Mouse (Mus musculus): ENCODE measurements around the gene Dyrk1a.

Dyrk1a gene

DNA sequence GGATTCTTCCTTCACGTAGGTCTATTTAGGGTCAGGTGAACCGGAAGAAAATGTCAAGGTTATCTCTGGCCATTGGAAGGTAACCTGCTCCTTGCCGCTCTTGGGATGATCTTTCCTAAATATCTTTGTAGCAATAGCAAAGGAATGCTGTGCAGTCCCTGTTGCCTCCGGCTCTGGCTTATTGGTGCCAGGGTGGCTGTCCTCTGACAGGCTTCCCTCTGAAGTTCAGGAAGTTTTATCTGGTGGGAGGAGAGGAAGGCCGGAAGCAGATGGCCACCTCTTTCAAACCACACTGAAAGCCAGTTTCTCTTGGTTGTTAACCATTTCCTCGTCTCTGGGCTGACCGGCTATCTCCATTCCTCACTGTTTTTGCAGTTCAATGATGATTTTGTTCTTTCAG lies 10.5 kb upstream of the Dyrk1a start:
- no peak for DNase-seq (ENCODE audit: low read depth, low spot score)

DNA sequence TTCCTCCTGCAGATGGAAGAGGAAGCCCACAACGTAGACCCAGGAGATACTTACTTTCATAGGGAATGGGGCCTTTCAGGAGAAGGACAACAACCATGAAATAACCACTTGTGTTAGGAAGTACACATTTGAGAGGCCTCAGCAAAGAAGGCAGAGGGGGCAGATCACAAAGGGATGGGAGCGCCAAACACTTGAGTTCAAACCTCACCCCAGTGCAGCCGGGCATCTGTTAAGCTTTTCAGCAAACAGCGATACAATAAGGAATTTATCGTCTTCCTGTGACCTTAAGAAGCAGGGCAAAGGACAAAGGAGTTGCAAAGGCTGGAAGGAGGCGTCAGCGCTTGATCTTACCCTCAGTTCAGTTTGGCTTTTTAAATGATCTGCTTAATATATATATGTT lies 10.0 kb upstream of the Dyrk1a start:
- DNase-seq (ENCODE audit: low read depth, low spot score) = no peak

DNA sequence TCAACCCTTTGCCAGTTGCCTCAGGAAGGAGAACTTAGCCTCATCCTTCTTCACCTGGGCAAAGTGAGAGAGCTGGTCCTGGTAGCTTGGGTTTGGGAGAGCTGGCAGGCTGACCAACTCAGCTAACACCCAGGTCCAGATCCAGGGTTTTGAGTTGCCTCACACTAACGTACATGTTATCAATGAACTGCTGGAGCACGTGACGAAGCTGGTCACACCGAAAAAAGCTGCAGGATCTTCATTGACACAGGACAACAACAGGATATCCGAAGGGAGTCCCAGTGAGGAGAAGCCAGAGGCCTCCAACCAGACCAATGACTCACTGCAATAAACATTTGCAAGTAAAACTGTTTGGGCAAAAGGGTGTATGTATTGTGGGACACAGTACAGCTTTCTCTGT lies 9.2 kb upstream of the Dyrk1a start:
- no peak for DNase-seq (ENCODE audit: low read depth, low spot score)

DNA sequence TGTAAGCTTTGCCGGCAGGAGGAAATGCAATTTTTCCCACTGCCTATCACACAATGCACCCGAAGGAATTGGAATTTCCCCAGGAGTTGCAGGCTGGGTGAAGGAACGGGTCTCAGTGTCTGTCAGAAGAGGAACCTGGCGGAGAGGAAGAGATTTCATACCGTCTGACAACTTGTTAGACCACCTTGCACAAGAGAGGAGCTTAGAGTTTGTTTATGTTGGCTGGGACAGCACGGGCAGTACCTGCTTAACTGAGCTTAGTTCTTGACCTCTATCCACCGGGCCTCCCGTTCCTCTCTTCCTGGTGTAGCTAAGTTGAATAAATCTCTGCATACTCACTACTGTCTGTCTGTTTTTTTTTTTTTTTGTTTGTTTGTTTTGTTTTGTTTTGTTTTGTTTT lies 3.7 kb upstream of the Dyrk1a start:
- DNase-seq (ENCODE audit: low read depth, low spot score) = no peak

DNA sequence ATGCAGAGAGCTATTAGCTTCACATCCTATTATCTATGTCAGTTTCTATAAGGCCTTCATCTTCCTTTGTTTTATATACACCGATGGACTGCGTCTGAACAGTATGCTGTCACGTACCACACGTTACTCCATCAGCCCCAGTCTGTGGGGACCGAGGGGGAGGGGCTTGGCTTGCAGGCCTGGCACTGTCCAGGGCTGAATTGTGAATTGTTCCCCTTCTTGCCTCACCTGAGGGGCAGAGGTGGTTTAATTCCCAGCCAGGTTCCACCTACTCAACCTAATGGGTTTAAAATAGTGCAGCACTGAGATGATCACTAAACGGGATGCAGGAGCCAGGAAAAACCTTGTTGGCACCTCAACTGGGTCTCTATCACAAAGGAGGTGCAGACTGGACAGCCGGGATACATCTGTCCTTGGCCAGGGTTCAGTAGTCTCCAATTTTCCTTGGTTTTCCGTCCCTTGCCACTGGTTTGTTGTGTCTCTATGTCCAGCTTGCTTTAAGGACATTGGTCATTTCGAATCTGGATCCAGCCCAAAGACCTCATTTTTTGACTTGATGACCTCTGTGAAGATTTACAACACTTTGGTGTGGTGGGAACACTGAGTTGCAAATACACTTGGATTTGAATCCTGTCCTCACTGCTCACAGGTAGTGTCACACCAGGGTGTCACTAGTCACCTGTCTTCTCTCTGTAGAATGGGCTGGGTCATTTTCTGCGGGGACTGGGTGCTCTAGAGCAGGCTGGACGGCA lies 2.8 kb upstream of the Dyrk1a start:
- no peak for DNase-seq (ENCODE audit: low read depth, low spot score)

DNA sequence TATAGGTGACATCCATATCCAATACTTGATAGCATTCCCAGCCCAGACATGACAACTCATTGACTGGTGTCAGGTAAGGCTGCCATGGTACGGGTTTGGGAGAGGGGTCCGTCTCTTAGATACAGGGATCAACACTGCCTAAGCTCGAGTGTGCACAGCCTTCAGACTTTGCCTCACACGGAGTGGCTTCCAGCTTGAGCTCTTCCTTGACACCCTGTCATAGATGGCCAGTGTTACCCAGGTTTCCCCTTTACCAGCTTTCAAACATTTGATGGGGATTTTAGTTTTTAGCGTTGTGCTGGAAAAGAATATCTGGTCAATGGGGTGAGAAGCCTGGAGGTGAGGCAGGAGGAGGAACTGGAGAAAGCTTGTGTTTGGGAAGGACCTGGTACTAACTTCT lies 2.1 kb upstream of the Dyrk1a start:
- DNase-seq (ENCODE audit: low read depth, low spot score) = no peak

DNA sequence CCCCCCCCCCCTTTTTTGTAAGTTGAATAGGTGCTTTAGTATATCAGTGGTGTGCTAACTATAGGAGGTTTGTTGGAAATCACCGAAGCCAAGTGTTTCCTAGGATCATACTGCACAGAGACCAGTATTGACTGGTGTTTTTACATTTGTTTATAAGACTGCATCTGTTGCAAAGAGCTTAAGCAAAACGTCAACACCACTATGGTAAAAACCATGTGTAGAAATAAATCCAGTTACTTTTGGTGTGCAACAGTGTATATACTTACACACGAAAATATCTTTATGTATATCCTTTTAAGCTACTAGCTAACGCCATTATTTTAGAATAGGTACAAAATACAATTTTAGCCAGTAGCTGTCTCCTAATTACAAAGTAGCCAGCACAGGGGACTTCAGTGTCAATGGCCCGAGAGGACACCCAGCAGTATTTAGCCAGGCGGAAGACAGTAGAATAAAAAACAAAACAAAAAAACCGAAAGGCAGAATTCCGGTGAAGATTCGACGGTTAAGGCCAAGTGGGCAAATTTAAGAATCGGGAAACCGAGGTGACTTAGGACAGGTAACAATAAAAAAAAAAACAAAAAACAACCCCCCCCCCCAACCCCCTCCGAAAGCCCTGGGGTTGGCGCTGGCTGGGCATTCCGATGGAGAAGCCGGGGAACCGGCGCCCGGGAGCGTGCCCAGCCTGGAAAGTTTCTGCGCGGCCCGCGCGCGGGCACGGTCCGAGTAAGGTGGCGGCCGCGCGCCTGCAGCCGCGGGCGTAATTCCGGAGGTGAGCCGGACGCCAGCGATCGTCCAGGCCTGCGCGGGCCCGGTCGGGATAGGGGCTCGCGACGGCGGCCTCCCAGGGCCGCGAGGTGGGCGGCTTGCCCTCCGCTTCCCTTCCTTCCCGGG lies 1.2 kb upstream of the Dyrk1a start:
- peak; percentile 67 for DNase-seq (ENCODE audit: low read depth, low spot score)

DNA sequence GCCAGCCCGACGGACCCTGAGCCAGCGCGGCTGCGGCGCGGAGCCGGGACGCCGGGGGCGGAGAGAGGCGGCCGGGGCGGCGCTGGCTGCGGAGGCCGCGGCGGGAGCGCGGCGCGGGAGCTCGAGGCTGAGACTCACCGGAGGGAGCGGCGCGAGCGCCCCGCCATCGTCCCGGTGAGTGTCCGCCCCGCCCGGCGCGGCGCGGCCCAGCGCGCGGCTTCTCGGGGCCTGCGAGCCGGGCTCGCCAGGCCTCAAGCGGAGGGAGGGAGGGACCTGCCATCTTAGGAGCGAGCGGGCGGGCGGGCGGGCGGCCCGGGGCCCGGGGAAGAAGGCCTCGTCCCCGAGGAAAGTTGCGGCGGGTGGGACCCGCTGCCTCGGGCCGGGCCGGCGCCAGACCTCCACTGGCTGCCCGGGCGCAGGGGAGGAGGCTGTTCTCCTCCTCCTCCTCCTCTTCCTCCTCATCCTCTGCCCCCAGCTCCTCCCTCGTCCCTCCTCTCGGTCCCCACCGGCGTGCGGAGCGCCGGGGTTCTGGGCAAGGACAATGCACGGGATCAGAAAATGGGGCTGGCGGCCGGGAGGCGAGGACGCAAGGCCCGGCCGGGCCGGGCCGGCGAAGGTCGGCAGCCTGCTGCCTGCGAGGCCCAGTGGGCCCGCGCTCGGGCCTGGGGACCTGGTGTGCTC lies 691 bp downstream of the Dyrk1a start:
- DNase-seq (ENCODE audit: low read depth, low spot score) = no peak

DNA sequence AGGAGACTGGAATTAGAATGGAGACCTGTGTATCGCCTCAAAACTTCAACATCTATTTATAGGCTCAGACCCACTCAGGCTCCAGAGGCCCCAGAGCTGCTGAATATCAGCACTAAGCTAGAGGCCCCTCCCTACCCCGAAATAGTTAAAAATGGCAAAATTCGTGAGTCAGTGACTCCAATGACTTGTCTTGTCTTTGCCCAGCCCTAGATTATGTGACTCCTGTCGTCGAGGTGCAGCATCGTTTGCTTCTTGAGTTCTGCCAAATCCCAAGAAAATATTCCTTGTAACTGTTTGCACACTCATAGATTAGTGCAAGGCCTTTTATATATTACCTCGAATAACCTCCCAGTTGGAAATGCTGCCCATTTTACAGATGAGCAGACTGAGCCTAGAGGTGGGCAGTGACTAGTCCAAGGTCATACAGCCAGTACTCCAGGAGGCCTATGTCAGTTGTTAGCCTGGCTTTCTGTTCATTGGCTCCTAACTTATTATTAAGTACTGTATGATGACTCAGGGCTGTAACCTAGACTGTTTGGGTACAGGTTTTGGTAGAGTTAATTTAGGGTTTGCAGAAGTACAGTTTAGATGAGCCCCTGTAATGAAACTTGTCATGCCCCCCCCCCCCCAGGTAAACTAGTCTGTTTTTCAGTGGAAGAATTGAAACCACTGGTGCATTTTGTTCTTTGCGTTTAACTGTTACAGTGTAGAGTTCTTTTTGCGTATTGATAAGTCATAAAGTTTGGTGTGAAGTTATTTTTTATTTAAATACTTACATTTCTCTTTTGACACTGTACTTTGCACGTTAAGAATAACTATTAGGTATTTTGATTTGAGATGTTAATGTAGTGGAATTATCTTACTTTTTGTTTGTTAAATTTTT lies 1.5 kb downstream of the Dyrk1a start:
- no peak for DNase-seq (ENCODE audit: low read depth, low spot score)

DNA sequence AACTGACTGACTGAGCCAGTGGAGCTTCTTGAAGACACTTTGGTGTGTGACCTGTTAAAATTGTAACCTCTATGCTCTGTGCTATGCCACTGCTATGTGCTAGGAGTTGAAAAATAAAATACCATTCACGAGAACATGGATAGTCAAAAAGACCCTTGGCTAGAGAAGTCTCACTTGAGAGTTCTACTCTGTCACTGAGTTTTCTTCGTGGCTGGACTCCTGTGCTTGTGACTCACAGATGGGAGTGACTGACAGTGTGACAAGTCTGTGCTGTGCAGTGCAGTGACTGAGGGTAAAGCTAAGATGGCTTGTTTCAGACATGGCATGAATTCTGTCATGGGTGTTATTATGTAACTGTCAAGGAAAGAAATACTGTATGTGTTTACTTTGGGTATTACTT lies 2.6 kb downstream of the Dyrk1a start:
- DNase-seq (ENCODE audit: low read depth, low spot score) = no peak

DNA sequence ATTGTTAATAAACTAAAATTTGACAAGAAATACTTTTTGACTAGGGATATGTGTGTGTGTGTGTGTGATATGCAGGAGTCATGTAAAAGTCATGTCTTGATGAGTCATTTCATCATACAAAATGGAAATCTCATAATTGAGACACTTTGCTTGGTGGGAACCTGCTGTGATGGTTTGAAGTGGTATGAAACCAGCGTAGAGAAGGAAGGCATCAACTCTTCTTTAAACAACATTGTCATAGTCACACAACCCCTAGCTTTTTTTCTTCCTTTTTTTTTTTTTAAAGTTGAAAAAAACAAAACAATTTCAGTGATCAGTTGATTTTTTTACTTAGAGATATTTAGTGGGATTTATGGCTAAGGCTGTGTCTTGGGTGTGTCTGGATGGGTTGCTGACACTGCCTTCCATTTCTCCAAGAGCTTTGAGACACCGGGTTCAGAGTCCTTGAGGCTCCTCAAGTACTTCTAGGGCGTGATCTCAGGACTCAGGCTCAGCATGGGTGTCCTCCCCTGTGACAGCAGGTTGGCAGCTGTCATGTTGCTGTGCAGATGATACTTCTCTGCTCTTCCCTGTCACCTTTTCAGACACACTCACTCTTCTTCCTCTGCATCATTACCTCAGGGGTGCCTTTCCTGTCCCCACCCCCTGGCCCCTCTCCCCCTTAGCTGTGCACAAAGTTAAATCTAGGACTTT lies 4.4 kb downstream of the Dyrk1a start:
- DNase-seq (ENCODE audit: low read depth, low spot score) = no peak

DNA sequence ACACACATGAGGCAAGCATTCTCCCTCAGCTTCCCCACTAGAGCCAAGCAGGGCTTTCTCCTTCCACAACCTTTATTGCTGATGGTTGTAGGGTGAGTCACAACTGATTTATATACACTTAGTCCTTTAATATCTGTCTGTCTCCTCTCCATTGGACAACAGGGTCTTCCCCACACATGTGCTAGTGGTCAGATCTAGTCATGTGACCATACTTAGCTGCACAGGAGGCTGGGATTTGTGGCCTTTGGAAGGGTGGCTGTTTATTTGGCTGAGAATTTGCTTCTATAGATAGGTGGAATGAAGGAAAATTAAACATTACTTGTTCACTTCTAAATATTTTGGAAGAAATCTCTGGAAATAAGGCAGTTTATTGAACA lies 4.9 kb downstream of the Dyrk1a start:
- DNase-seq (ENCODE audit: low read depth, low spot score) = no peak

DNA sequence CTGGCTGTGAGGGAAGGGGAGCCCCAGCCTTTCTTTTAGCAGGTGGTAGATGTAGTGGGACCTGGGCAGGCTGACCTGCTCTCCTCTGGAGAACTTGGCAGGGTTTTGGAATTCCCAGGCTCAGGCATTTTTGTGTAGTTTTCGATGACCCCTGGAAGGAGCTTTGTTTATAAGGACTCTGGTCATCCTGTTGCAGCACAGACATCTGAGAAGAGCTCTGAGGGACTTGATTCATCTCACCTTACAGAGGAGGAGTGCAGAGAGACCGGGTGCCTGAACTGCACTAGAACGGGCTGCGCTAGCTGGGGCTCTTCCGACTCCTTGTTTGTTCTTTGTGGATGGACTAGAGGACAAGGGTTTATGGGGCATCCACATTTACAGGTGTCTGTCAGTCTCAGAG lies 5.9 kb downstream of the Dyrk1a start:
- DNase-seq (ENCODE audit: low read depth, low spot score) = no peak

DNA sequence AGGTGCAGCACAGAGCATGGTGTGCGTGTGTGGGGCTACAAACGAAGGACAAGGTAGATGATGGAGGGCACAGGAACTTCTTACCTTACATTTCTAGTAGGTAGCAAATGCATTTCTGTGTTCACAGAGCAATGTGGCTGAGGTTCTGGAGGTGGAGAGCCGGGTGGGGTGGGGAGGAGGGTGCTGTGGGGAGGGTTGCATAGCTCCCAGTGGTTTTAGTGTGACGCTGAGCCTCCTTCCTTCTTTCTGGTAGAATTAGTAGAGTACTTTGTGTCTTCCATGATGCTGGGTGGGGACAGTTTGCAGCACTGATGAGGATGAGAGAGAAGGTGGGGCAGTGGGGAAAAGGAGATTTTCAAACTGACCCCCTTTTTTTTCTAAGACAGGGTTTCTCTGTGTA lies 9.5 kb downstream of the Dyrk1a start:
- no peak for DNase-seq (ENCODE audit: low read depth, low spot score)

DNA sequence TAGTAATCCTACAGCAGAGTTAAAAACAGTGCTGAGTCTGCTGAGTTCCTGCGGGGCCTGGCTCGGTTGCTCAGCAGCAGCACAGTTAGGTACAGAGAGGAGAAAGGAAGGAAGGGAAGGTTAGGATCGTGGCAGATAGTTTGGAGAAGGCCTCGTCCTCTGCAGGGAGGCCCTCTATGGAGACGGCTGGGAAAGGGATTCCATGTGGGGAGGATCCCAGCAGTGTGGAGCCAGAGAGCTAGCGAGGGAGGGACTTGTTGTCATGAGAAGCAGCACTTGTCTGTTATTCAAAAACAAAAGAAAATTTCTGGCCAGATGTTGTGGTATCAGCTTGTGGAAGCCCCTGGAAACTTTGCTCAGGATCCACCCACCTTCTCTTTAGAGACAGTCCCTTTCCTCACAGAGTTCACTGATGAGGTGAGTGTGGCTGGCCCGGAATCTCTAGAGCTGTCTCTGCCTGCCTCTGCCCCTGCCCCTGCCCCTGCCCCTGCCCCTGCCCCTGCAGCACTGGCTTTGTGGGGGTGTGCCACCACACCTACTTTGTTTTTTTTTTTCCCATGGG lies 11.1 kb downstream of the Dyrk1a start:
- no peak for DNase-seq (ENCODE audit: low read depth, low spot score)

DNA sequence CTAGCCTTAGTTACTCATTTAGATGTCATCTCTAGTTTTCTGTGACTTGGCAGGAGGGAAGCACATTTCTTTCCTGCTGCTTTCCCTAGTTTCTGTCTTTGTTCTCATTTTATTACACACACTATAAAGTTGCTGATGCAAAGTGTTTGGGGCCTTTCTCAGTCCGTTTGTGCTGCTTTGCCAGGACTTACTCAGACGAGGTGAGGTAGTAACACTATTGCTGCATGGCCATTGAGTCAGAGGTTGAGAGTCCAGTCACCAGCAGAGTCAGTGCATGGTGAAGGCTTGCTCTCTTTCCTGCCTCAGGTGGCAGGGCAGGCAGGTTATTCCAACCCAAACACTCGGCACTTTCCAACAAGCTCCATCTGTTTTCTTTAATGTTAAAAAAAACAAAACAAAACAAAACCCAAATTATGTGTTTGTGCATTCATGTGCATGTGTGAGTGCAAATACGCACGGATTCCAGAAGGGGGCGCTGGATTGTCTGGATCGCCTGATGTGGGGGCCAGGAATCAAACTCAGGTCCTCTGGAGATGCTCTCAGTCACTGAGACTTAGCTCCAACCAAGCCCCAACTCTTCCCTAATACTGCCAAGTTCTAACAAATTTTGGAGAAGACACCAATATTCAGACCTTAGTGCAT lies 16.7 kb downstream of the Dyrk1a start:
- DNase-seq (ENCODE audit: low read depth, low spot score) = no peak

DNA sequence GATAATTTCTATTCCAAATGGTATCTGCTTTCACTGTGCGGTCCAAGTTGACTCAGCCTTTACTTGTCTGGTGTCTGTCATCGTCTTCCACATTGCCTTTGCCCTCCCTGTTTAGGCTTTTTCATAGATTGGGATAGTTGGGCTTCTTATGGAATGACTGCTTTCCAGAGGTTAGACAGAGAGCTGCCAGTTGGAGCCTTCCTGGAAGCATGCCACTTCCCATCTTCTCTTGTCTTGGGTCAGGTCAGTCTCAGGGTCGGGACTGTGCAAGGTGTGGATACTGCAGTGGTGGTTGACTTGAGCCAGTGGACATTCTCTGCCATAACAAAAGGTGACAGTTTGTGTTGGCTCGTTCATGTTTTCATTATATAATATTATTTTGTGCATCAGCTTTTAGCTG lies 17.7 kb downstream of the Dyrk1a start:
- DNase-seq (ENCODE audit: low read depth, low spot score) = no peak

DNA sequence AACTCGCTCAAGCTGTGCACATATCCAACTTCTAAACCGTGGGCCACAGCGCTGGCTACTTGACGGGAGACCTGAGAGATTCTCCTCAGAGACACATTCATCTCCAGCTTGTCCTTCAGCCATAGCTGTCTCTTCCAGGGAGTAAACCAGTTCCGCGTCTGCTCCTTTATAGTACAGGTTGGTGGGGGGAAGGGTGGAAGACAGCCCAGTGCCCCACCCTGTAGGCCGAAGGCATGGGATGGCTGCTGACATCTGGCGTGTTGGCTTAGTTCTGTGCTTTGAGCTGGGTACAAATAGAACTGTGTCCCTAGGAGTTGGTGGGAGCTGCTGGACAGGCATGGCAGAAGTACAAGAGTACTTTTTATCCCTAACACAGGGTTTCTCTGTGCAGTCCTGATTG lies 18.4 kb downstream of the Dyrk1a start:
- no peak for DNase-seq (ENCODE audit: low read depth, low spot score)

DNA sequence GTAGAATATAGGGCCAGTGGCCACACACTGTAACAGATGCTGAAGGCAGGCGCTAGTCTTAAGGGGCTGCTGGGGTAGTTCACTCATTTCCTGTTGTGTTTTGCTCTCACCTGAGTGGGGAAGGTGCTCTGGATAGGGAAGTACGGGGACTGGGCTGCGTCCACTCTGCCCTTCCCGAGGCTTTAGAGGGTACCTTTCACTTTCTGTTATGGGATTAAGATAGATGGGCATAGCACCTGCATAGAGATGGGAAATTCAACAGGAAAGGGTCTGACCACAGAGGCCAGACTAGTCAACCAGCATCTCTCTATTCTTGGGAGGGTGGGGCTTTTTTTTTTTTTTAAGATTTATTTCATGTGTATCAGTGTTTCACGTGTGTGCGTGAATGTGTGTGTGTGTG lies 19.2 kb downstream of the Dyrk1a start:
- DNase-seq (ENCODE audit: low read depth, low spot score) = no peak

DNA sequence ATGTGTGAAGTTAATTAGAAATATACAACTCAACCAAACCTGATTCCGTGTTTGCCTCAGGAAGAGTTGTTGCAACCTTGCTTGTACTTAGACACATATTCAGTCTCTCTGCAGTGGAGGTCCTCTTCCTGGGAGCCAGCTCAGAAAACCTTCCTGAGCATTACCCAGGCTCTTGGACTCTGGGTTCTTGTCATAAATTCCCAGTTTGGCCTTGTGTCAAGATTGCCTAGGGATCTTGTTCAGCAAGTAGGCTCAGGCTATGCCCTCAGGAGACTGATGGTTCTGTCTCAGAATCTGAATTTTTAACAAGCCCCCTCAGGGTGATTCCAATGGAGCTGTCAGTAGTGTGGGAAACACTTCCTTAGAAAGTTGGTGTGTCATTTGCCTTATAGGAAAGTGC lies 19.8 kb downstream of the Dyrk1a start:
- no peak for DNase-seq (ENCODE audit: low read depth, low spot score)
